ENCODE assay signal across 9 mouse cellular contexts in the genomic region with DNA sequence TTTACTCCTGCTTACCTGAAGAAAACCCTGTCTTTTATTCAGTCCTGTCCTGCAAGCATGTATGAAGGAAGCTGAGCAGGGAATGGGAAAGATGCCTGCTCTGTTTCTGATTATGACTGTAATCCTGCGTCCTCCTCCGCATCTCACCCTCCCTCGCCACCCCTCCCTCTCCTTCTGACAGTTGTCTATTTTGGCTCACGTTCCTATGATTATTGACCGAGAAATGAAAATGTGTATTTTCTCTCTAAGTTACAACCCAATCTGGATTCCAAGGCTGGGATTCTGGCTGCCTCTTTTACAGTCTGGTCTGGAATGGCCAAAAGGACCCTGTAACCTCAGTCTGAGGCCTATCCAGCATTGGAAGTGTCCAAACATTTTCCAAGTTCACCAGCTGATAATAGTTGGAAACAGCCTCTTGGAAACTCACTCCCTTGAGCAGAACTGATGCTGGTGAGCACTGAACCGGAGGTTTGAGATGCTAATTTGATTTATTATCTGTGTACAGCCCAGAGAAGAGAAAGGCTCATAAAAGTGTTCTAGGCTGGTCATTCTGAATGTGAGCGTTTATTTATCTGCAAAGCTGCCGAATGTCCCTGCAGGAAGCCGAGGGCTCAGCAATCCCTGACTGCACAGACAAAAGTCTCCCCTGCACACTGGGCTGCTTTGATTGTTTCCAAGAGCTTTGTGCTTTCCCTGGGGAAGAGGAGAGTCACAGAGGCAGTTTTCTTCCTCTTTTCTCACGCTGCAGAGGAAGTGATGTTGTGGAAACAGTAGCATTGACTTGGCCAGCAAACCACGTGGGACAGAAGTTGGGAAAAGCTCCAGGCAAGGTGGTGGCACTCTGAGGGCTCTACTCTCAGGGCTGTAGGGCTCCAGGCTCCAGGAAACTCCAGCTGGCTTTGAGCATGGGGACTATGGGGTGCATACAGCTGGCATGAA. TPM values are rescaled to one million over a fixed set of nuclear protein-coding genes. Genes with fewer than 3 reads are reported as not detected.
DNase-seq lines count a peak whose midpoint lies in the region; ATAC-seq lines count a peak whose summit lies in the region.
"Had no signal": no experiment of that assay in that cellular context is flagged by ENCODE, and none has a peak within 500 bp of the region (broad histone marks: within the 10 kb centered on the region; RNA-seq: fewer than 3 reads in every experiment).

No protein-coding gene starts in this region.

- H3K9ac ChIP-seq in hindbrain, embryonic 12.5 days: no peak overlapping the region
- H3K9ac ChIP-seq in embryonic facial prominence, embryonic 15.5 days: no peak overlapping the region
- H3K9ac ChIP-seq in intestine, embryonic 16.5 days (ENCODE audit: low read depth, low read length): no peak overlapping the region

- peaks cover 7% of the 10 kb centered on the region for H3K4me1 ChIP-seq in hindbrain, embryonic 10.5 days (replicated peaks)
- H3K4me1 ChIP-seq in hindbrain, embryonic 12.5 days: 0 out of 2 replicates have a peak, but pooled peaks cover 2% of the 10 kb centered on the region
- 0 out of 2 replicates have a peak, but pooled peaks cover 2% of the 10 kb centered on the region for H3K4me1 ChIP-seq in embryonic facial prominence, embryonic 15.5 days
- H3K4me1 ChIP-seq in intestine, embryonic 16.5 days (ENCODE audit: control insufficient read depth, insufficient read depth, low read length): no peaks in the 10 kb centered on the region

- H3K9me3 ChIP-seq in hindbrain, embryonic 10.5 days: no peaks in the 10 kb centered on the region
- no peaks in the 10 kb centered on the region for H3K9me3 ChIP-seq in hindbrain, embryonic 12.5 days (replicated peaks)
- no peaks in the 10 kb centered on the region for H3K9me3 ChIP-seq in embryonic facial prominence, embryonic 15.5 days (replicated peaks)
- no peaks in the 10 kb centered on the region for H3K9me3 ChIP-seq in intestine, embryonic 16.5 days (ENCODE audit: control insufficient read depth, low read length)

- no peak overlapping the region for H3K4me2 ChIP-seq in hindbrain, embryonic 12.5 days (replicated peaks)
- H3K4me2 ChIP-seq in embryonic facial prominence, embryonic 15.5 days (replicated peaks): no peak overlapping the region
- no peak overlapping the region for H3K4me2 ChIP-seq in intestine, embryonic 16.5 days (ENCODE audit: low read depth, low read length)

- WGBS in hindbrain, embryonic 10.5 days: 50% methylated on average over 11 of the region's 11 CpGs
- WGBS in hindbrain, embryonic 12.5 days: 50% methylated on average over 11 of the region's 11 CpGs
- WGBS in embryonic facial prominence, embryonic 15.5 days: 41% methylated on average over 11 of the region's 11 CpGs
- 46% methylated on average over 11 of the region's 11 CpGs for WGBS in intestine, embryonic 16.5 days

- H3K27me3 ChIP-seq in hindbrain, embryonic 10.5 days (ENCODE audit: insufficient read depth, poor library complexity, severe bottlenecking): peaks cover 28% of the 10 kb centered on the region
- peaks cover 14% of the 10 kb centered on the region for H3K27me3 ChIP-seq in hindbrain, embryonic 12.5 days
- H3K27me3 ChIP-seq in embryonic facial prominence, embryonic 15.5 days: 0 out of 2 replicates have a peak, but pooled peaks cover 3% of the 10 kb centered on the region
- H3K27me3 ChIP-seq in intestine, embryonic 16.5 days (replicated peaks; ENCODE audit: control insufficient read depth, insufficient read depth, low read length): 0 out of 2 replicates have a peak, but pooled peaks cover 4% of the 10 kb centered on the region

- no peak for DNase-seq in hindbrain, embryonic 10.5 days (ENCODE audit: low spot score)
- peak; percentile 49 for DNase-seq in lung, postnatal 36 days
- no peak for DNase-seq in gastrocnemius, adult 8-10 months (ENCODE audit: low spot score in 2 of 2)
- no peak for DNase-seq in adrenal gland, postnatal 10 days

- no peaks in the 10 kb centered on the region for H3K36me3 ChIP-seq in hindbrain, embryonic 10.5 days
- H3K36me3 ChIP-seq in hindbrain, embryonic 12.5 days: no peaks in the 10 kb centered on the region
- H3K36me3 ChIP-seq in embryonic facial prominence, embryonic 15.5 days: no peaks in the 10 kb centered on the region
- H3K36me3 ChIP-seq in intestine, embryonic 16.5 days (ENCODE audit: control insufficient read depth, insufficient read depth, low read length): no peaks in the 10 kb centered on the region

- no peak for ATAC-seq in hindbrain, embryonic 12.5 days (ENCODE audit: low FRiP score)
- no peak for ATAC-seq in embryonic facial prominence, embryonic 15.5 days (ENCODE audit: insufficient number of reproducible peaks, low FRiP score, low TSS enrichment, low read depth)
- no peak for ATAC-seq in intestine, embryonic 16.5 days
- no peak for ATAC-seq in monocyte, adult 5-6 weeks (replicated peaks; ENCODE audit: insufficient number of reproducible peaks, low FRiP score, low TSS enrichment, poor library complexity, severe bottlenecking)
- ATAC-seq: CD4-positive, CD25-positive, alpha-beta regulatory T cell, adult 4 months had no signal

- peak overlapping the region; percentile 60 for H3K27ac ChIP-seq in hindbrain, embryonic 10.5 days
- no peak overlapping the region for H3K27ac ChIP-seq in hindbrain, embryonic 12.5 days
- H3K27ac ChIP-seq in embryonic facial prominence, embryonic 15.5 days (replicated peaks): 0 out of 2 replicates have a peak overlapping the region, but pooled peaks have one; percentile 41
- H3K27ac ChIP-seq in intestine, embryonic 16.5 days (ENCODE audit: low read length): peak overlapping the region; percentile 33

- H3K4me3 ChIP-seq in hindbrain, embryonic 10.5 days: no peak overlapping the region
- no peak overlapping the region for H3K4me3 ChIP-seq in hindbrain, embryonic 12.5 days
- H3K4me3 ChIP-seq in embryonic facial prominence, embryonic 15.5 days (replicated peaks): no peak overlapping the region
- no peak overlapping the region for H3K4me3 ChIP-seq in intestine, embryonic 16.5 days (ENCODE audit: low read length)

RNA-seq across cellular contexts. Expression of a gene that starts 4.7 kb away (rescaled TPM):
- 20.0 and 20.7 TPM in 2 replicates for polyA plus RNA-seq in hindbrain, embryonic 10.5 days (2016; fragmentation: Nextera tagmentation; extraction: Ambion mirVana)
- polyA plus RNA-seq in hindbrain, embryonic 12.5 days (2016; fragmentation: Nextera tagmentation; extraction: Ambion mirVana): 23.7 and 26.9 TPM in 2 replicates
- 13.9 and 14.5 TPM in 2 replicates for polyA plus RNA-seq in embryonic facial prominence, embryonic 15.5 days (2015; fragmentation: Nextera tagmentation; extraction: Ambion mirVana)
- 8.1 and 9.8 TPM in 2 replicates for polyA plus RNA-seq in intestine, embryonic 16.5 days (2015; fragmentation: Nextera tagmentation; extraction: Ambion mirVana)
- 26.0 to 43.7 TPM (median 27.1 TPM) in 3 replicates for total RNA-seq in monocyte, adult 5-6 weeks (2017)
- total RNA-seq in gastrocnemius, adult 8-10 months (2022): 10 to 100 TPM; 13.2 to 17.4 (median 14.1) TPM
- 10 to 100 TPM; 21.1 to 23.3 TPM for total RNA-seq in adrenal gland, postnatal 10 days (2021)
